Comparison of ENCODE assay signal across 16 mouse cellular contexts in the genomic region with DNA sequence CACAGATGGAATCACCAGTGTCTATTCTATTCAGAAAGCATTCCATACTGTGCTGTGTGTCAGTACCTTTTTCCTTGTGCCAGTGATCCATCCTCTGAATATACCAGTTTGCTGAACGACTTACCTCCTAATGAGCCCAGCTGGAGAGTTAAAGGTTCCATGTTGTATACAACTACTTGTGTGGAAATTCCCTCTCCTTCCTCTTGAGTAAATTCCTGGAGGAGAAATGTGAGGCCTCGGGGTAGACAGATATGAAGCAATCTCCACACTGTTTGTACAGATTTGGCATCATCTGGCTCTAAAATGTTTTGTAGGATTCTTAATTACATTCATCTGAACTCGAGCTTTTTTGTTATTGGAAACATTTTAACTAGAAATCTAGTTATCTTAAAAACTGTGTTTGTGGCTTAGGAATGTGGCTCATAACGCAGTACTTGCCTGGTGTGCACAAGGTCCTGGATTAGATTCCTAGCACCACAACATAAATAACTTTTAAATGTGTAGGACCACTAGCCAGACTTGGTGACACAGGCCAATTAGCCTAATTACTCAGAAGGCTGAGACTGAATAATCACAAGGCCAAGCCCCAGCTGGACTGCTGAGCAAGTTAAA.
"Had no signal": no experiment of that assay in that cellular context is flagged by ENCODE, and none has a peak within 500 bp of the region (broad histone marks: within the 10 kb centered on the region; RNA-seq: fewer than 3 reads in every experiment).

No protein-coding gene starts in this region.

- H3K27ac ChIP-seq: limb, embryonic 12.5 days; limb, embryonic 15.5 days; liver, embryonic 15.5 days; stomach, postnatal 0 days had no signal

- H3K9me3 ChIP-seq: limb, embryonic 12.5 days; limb, embryonic 15.5 days; liver, embryonic 15.5 days had no signal

- H3K4me2 ChIP-seq: limb, embryonic 12.5 days; limb, embryonic 15.5 days; liver, embryonic 11.5 days; liver, embryonic 15.5 days; midbrain, embryonic 11.5 days had no signal

- H3K27me3 ChIP-seq: limb, embryonic 12.5 days; limb, embryonic 15.5 days; liver, embryonic 15.5 days had no signal

- H3K36me3 ChIP-seq: limb, embryonic 12.5 days; limb, embryonic 15.5 days; liver, embryonic 15.5 days had no signal

- ATAC-seq: intestine, postnatal 0 days had no signal

- H3K4me1 ChIP-seq: limb, embryonic 12.5 days; limb, embryonic 15.5 days; liver, embryonic 15.5 days had no signal

- H3K4me3 ChIP-seq: limb, embryonic 12.5 days; limb, embryonic 15.5 days; liver, embryonic 15.5 days had no signal

- DNase-seq: kidney, adult 2 months; kidney, postnatal 10 days; kidney, postnatal 36 days; left cerebral cortex, postnatal 4 days; lung, adult 18-20 months; lung, postnatal 10 days; lung, postnatal 36 days; midbrain, embryonic 14.5 days; thymus, postnatal 25 days had no signal

- H3K9ac ChIP-seq: limb, embryonic 12.5 days; limb, embryonic 15.5 days; liver, embryonic 15.5 days had no signal
